Mouse (Mus musculus) forebrain, embryonic 16.5 days (tissue): ENCODE results near the gene Sorl1. TPM values are rescaled to one million over a fixed set of nuclear protein-coding genes. Genes with fewer than 3 reads are reported as not detected.

ENCODE experiments used
- ATAC-seq: fragments of 200-750 bp; cut with Nextera tagmentation; 2 replicates; pipeline ENCODE4 v1.8.0; 2017; ENCODE audit warnings: mild to moderate bottlenecking, moderate library complexity
- H3K27ac ChIP-seq: fragments of 300-500 bp; sonication (generic); 2 replicates; pipeline ENCODE4 v1.5.1; 2014; ENCODE audit warnings: low read length, control low read depth
- H3K27me3 ChIP-seq: fragments of 300-500 bp; sonication (generic); replicated peaks from 2 replicates; pipeline ENCODE4 v1.6.1; 2014; ENCODE audit warnings: low read length; ENCODE audit not compliant: control insufficient read depth, insufficient read depth
- H3K36me3 ChIP-seq: fragments of 300-500 bp; sonication (generic); 2 replicates; pipeline ENCODE4 v1.6.1; 2014; ENCODE audit not compliant: control insufficient read depth, insufficient read depth
- H3K4me1 ChIP-seq: fragments of 300-500 bp; sonication (generic); replicated peaks from 2 replicates; pipeline ENCODE4 v1.6.1; 2014; ENCODE audit warnings: low read length; ENCODE audit not compliant: control insufficient read depth, insufficient read depth
- H3K4me2 ChIP-seq: fragments of 300-500 bp; sonication (generic); 2 replicates; pipeline ENCODE4 v1.6.1; 2014; ENCODE audit warnings: mild to moderate bottlenecking, low read length, control low read depth
- H3K4me3 ChIP-seq: fragments of 300-500 bp; sonication (generic); replicated peaks from 2 replicates; pipeline ENCODE4 v1.5.1; 2014; ENCODE audit warnings: mild to moderate bottlenecking, low read length, control low read depth
- H3K9ac ChIP-seq: fragments of 300-500 bp; sonication (generic); replicated peaks from 2 replicates; pipeline ENCODE4 v1.6.1; 2014; ENCODE audit warnings: low read depth, low read length, control low read depth
- H3K9me3 ChIP-seq: fragments of 300-500 bp; sonication (generic); 2 replicates; pipeline ENCODE4 v1.6.1; 2016; ENCODE audit warnings: low read length; ENCODE audit not compliant: control insufficient read depth
- WGBS: fragments of 180-500 bp; shearing (Covaris S2); extraction: QIAGEN DNeasy Blood & Tissue Kit; methylation state at CpG from one replicate; pipeline ENCODE4 v1.1.7; 2014; 5-methylcytosine and 5-hydroxymethylcytosine counted together
- polyA plus RNA-seq: library from polyadenylated mRNA; unstranded; fragments of >200 nt; fragmentation: Nextera tagmentation; extraction: Ambion mirVana; gene quantifications from 2 replicates; pipeline ENCODE4 v1.2.1, GENCODE M21; 2015

The Sorl1 gene
- polyA plus RNA-seq, 1 experiment from 2014 or later = 14.6 TPM

GRCm38 (mm10) chr9:42024257-42024656, 99.8 kb downstream of the Sorl1 start:
- no peak overlapping the region for H3K9ac ChIP-seq
- no peaks in the 10 kb centered on the region for H3K4me1 ChIP-seq
- peaks cover 4% of the 10 kb centered on the region for H3K36me3 ChIP-seq
- H3K27me3 ChIP-seq = no peaks in the 10 kb centered on the region
- H3K9me3 ChIP-seq = no peaks in the 10 kb centered on the region
- no peak overlapping the region for H3K4me2 ChIP-seq
- no peak overlapping the region for H3K4me3 ChIP-seq
- ATAC-seq = no peak
- no peak overlapping the region for H3K27ac ChIP-seq
- 88% methylated on average over 9 of the region's 9 CpGs for WGBS

DNA sequence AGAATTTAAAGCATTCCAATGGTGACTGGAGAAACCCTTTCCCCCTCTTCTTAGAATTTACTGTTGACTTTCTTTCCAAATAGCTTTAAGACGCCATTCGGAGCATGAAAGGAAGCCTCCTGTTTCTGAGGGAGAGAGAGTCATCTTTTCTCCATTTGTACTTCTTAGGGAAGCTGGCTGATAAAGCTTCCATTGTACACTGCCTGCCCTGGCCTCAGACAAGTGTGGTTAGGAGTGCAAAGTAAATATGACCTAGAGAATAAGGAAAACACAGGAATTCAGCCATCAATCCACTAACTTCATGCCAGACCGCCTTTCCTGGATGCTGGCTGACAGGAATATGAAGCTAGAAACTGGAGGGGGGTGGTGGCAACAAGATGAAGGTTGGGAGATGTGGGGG, 100.7 kb downstream of the Sorl1 start:
- Histone ChIP-seq H3K4me2 (no peak overlapping the region), H3K36me3 (peaks cover 4% of the 10 kb centered on the region), H3K4me1 (no peaks in the 10 kb centered on the region), H3K27ac (no peak overlapping the region), H3K9me3 (no peaks in the 10 kb centered on the region), H3K9ac (no peak overlapping the region), H3K4me3 (no peak overlapping the region), H3K27me3 (no peaks in the 10 kb centered on the region)
- no peak for ATAC-seq
- 84% methylated on average over 3 of the region's 3 CpGs for WGBS

GRCm38 (mm10) chr9:42022318-42022717, 101.8 kb downstream of the Sorl1 start:
- ATAC-seq = no peak
- H3K4me3 ChIP-seq = no peak overlapping the region
- 94% methylated on average over 12 of the region's 12 CpGs for WGBS
- H3K4me2 ChIP-seq = no peak overlapping the region
- H3K9me3 ChIP-seq = no peaks in the 10 kb centered on the region
- no peaks in the 10 kb centered on the region for H3K27me3 ChIP-seq
- H3K4me1 ChIP-seq = no peaks in the 10 kb centered on the region
- H3K27ac ChIP-seq = no peak overlapping the region
- H3K9ac ChIP-seq = no peak overlapping the region
- H3K36me3 ChIP-seq = peaks cover 4% of the 10 kb centered on the region

DNA sequence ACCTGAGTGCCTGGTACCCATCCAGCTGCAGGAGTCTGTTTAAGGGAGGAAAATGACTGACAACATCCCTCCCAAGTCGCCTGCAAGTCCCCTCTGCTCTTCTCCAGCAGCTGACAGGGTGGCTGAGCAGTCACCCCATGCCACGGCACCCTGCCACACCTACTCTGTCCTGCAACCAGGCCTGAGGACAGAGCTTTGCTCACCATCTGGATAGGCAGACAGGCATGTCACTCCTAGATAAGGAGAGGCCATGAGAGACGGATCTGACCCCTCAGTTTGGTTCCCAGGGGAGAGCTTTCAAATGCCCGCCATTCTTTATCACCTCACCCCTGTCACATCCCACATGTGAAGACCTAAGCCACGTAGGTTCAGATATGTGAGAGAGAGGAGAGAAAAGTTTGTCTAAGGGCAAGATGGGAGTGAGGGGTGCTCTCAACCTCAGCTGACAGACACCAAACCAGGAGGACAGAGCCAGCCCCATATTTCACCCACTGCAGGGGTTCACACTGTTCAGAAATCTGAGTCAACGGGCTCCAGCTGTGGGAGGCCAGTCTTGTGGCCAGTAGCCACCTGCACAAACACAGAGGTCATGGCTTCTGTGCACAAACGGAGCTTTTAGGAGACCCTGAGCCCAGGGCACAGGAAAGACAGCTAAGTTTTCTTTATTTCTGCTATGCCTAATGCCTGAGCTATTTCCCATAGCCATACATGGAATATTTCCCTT, 104.6 kb downstream of the Sorl1 start:
- WGBS = 71% methylated on average over 7 of the region's 7 CpGs
- Histone ChIP-seq H3K4me1 (no peaks in the 10 kb centered on the region), H3K4me3 (no peak overlapping the region), H3K36me3 (peaks cover 13% of the 10 kb centered on the region), H3K9me3 (0 out of 2 replicates have a peak, but pooled peaks cover 2% of the 10 kb centered on the region), H3K27ac (no peak overlapping the region), H3K4me2 (no peak overlapping the region), H3K27me3 (no peaks in the 10 kb centered on the region), H3K9ac (no peak overlapping the region)
- no peak for ATAC-seq

DNA sequence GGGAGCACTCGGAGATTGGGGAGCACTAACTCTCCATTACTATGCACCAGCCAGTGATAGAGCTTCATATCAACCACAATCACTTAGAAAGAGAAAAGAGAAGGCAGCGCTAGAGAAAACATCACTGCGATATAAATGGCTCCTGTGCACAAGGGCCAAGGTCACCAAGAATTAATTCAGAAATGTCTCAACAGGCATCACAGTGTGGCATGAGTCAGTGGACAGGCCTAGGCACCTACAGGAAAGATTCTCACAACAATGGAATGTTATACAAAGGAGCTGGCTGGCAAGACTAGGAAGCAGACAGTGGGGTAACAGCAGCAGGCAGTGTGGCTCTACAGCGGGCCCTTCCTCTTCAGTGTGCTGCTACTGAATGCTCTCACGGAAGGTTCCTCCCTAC, 115.6 kb downstream of the Sorl1 start:
- no peak overlapping the region for H3K27ac ChIP-seq
- H3K4me1 ChIP-seq = no peaks in the 10 kb centered on the region
- ATAC-seq = no peak
- H3K36me3 ChIP-seq = no peaks in the 10 kb centered on the region
- H3K4me2 ChIP-seq = no peak overlapping the region
- WGBS = 98% methylated on average over 5 of the region's 5 CpGs
- no peaks in the 10 kb centered on the region for H3K9me3 ChIP-seq
- H3K9ac ChIP-seq = no peak overlapping the region
- no peaks in the 10 kb centered on the region for H3K27me3 ChIP-seq
- no peak overlapping the region for H3K4me3 ChIP-seq

- Histone ChIP-seq H3K4me2 (no peak overlapping the region), H3K27me3 (no peaks in the 10 kb centered on the region), H3K9ac (no peak overlapping the region), H3K27ac (no peak overlapping the region), H3K9me3 (no peaks in the 10 kb centered on the region), H3K36me3 (0 out of 2 replicates have a peak, but pooled peaks cover 2% of the 10 kb centered on the region), H3K4me1 (peaks cover 1% of the 10 kb centered on the region), H3K4me3 (no peak overlapping the region)
- ATAC-seq = no peak
- 83% methylated on average over 8 of the region's 8 CpGs for WGBS
Observed at GRCm38 (mm10) chr9:42005101-42005500, 119.0 kb downstream of the Sorl1 start.

DNA sequence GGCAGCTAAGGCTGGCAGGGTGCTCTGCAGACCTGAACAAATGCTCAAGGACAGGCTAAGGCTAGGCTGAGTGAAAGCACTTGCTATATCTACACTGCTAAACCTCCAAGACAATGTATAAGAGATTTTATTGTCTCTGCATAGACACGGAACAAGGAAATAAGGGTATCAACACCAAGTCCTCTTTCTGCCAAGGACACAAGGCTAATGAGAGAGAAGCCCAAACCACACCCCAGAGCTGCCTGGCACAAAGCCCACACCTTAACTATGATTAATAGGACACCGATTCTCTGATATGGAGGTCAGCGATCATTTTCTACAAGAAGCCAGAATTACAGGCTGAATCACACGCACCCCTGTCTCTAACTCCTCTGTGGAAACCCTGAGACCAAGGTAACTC, 120.0 kb downstream of the Sorl1 start:
- H3K9ac ChIP-seq = no peak overlapping the region
- ATAC-seq = no peak
- H3K4me1 ChIP-seq = peaks cover 4% of the 10 kb centered on the region
- 88% methylated on average over 4 of the region's 4 CpGs for WGBS
- H3K4me3 ChIP-seq = no peak overlapping the region
- H3K27me3 ChIP-seq = no peaks in the 10 kb centered on the region
- H3K27ac ChIP-seq = no peak overlapping the region
- H3K4me2 ChIP-seq = no peak overlapping the region
- 0 out of 2 replicates have a peak, but pooled peaks cover 2% of the 10 kb centered on the region for H3K36me3 ChIP-seq
- no peaks in the 10 kb centered on the region for H3K9me3 ChIP-seq

DNA sequence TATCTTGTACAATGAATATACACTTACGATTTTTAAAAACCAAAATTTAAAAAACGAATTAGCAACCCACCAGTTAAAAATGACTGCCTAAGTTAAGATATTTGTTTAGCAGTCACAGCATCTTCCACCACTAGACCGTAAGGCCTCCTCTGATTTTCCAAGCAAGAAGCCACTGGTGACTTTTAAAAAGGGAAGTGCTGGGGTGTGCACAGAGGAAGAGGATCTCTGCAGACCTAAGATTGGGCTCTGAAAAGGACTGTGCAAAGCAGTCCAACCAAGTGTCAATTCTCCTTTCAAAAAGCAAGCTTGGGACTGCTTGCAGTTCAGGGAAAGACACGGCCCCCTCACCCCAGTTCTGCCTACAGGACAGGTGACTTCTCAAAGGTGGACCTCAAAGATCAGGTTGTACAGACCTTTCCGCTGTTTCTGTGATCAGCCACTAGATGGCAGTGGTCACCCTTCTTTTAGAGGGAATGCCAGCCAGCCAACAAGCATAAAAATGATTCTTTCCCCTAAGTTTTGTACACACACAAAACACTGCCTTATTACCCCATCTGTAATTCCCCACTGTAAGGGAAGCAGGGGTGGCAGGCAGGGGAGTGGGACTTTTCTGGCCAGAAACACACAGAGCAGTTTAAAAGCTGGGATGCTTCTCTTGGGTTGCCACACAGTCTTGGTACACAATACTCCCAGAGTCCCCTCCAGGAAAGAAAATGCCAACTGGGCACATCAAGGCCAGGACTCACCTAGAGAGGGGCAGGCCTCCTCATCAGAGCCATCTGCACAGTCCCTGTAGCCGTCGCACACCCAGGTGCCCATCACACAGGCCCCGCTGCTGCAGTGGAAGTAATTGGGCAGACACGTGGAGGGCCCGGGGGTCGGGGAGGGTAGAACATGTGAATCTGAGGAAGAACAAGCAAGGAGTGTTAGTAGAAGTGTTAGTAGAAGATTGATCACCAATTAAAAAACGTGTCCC, 124.3 kb downstream of the Sorl1 start:
- H3K27ac ChIP-seq = no peak overlapping the region
- peak; percentile 62 for ATAC-seq
- H3K27me3 ChIP-seq = no peaks in the 10 kb centered on the region
- H3K36me3 ChIP-seq = 0 out of 2 replicates have a peak, but pooled peaks cover 2% of the 10 kb centered on the region
- no peak overlapping the region for H3K4me2 ChIP-seq
- 67% methylated on average over 12 of the region's 12 CpGs for WGBS
- H3K9ac ChIP-seq = no peak overlapping the region
- H3K4me1 ChIP-seq = peaks cover 6% of the 10 kb centered on the region
- H3K9me3 ChIP-seq = no peaks in the 10 kb centered on the region
- no peak overlapping the region for H3K4me3 ChIP-seq

DNA sequence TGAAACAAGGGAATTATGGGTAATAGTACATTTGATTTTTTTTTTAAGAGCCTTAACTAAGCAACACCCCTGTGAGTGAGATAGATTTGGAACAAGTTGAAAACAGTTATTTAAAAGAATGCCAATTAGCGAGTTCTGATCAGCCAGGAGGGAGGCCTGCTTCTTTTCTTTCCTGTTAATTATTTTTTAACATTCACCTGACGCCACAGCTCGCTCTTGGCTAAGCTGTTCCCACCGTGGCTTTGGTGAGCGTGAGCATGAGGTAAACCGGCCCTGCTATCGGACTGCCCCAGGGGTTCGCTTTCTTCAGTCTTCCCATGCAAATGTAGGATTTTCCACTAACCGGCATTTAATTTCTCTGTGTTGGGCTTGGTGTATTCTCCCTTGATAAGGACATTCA, 128.8 kb downstream of the Sorl1 start:
- Histone ChIP-seq H3K27me3 (no peaks in the 10 kb centered on the region), H3K9ac (no peak overlapping the region), H3K27ac (no peak overlapping the region), H3K9me3 (no peaks in the 10 kb centered on the region), H3K36me3 (0 out of 2 replicates have a peak, but pooled peaks cover 3% of the 10 kb centered on the region), H3K4me3 (no peak overlapping the region), H3K4me1 (peaks cover 6% of the 10 kb centered on the region), H3K4me2 (no peak overlapping the region)
- WGBS = 35% methylated on average over 9 of the region's 9 CpGs
- ATAC-seq = no peak
